Mouse (Mus musculus) lung, embryonic 15.5 days (tissue): Measurements from ENCODE around the gene Plscr5. TPM values are rescaled to one million over a fixed set of nuclear protein-coding genes. Genes with fewer than 3 reads are reported as not detected.
"Not testable (repeated sequence)": the region's sequence is repeated elsewhere in the genome, so short reads cannot be mapped to it uniquely, and the experiment has no call there.

Experiments
- ATAC-seq: fragments of 200-750 bp; cut with Nextera tagmentation; 2 replicates; pipeline ENCODE4 v1.8.0; 2017; ENCODE audit warnings: moderate number of reproducible peaks, borderline replicate concordance; ENCODE audit not compliant: low FRiP score, low TSS enrichment; ENCODE audit errors: extremely low read depth
- H3K27ac ChIP-seq: fragments of 300-500 bp; sonication (generic); 2 replicates; pipeline ENCODE4 v1.5.1; 2015; ENCODE audit warnings: moderate library complexity, mild to moderate bottlenecking, inconsistent platforms
- H3K27me3 ChIP-seq: fragments of 300-500 bp; sonication (generic); 2 replicates; pipeline ENCODE4 v1.6.1; 2015; ENCODE audit warnings: inconsistent platforms
- H3K36me3 ChIP-seq: fragments of 300-500 bp; sonication (generic); 2 replicates; pipeline ENCODE4 v1.6.1; 2015; ENCODE audit warnings: inconsistent platforms
- H3K4me1 ChIP-seq: fragments of 300-500 bp; sonication (generic); 2 replicates; pipeline ENCODE4 v1.6.1; 2015; ENCODE audit warnings: inconsistent platforms
- H3K4me2 ChIP-seq: fragments of 300-500 bp; sonication (generic); 2 replicates; pipeline ENCODE4 v1.6.1; 2015; ENCODE audit warnings: inconsistent platforms, mild to moderate bottlenecking, moderate library complexity
- H3K4me3 ChIP-seq: fragments of 300-500 bp; sonication (generic); 2 replicates; pipeline ENCODE4 v1.5.1; 2015; ENCODE audit warnings: mild to moderate bottlenecking, inconsistent platforms
- H3K9ac ChIP-seq: fragments of 300-500 bp; sonication (generic); 2 replicates; pipeline ENCODE4 v1.6.1; 2015; ENCODE audit warnings: inconsistent platforms
- H3K9me3 ChIP-seq: fragments of 300-500 bp; sonication (generic); 2 replicates; pipeline ENCODE4 v1.6.1; 2016; ENCODE audit warnings: inconsistent platforms
- WGBS: fragments of 180-500 bp; shearing (Covaris S2); methylation state at CpG from one replicate; pipeline ENCODE4 v1.1.7; 2015; 5-methylcytosine and 5-hydroxymethylcytosine counted together
- polyA plus RNA-seq: library from polyadenylated mRNA; unstranded; fragments of >200 nt; fragmentation: Nextera tagmentation; extraction: Ambion mirVana; gene quantifications from 2 replicates; pipeline ENCODE4 v1.2.1, GENCODE M21; 2015

Gene Plscr5
- not detected in 2 replicates for polyA plus RNA-seq

- WGBS = 54% methylated on average over 9 of the region's 9 CpGs
Observed at GRCm38 (mm10) chr9:92192636-92193035, at the start of gene Plscr5. Gene Plscr5 (plus strand): TSS chr9:92192936.

GRCm38 (mm10) chr9:92147555-92148248 lies 45.0 kb upstream of the Plscr5 start:
- Histone ChIP-seq H3K9ac (no peak overlapping the region), H3K27ac (no peak overlapping the region), H3K27me3 (no peaks in the 10 kb centered on the region), H3K36me3 (no peaks in the 10 kb centered on the region), H3K4me1 (no peaks in the 10 kb centered on the region), H3K4me3 (no peak overlapping the region), H3K4me2 (no peak overlapping the region), H3K9me3 (no peaks in the 10 kb centered on the region)
- ATAC-seq = no peak
- 18% methylated on average over 7 of the region's 7 CpGs for WGBS

More at GRCm38 (mm10) chr9:92192636-92193035, at the start of gene Plscr5:
- H3K4me1 ChIP-seq, H3K27ac ChIP-seq, H3K9ac ChIP-seq, H3K9me3 ChIP-seq, H3K4me3 ChIP-seq, H3K36me3 ChIP-seq, H3K27me3 ChIP-seq, ATAC-seq: not testable (repeated sequence)
- H3K4me2 ChIP-seq = peak within 1 kb of the TSS; percentile 26

DNA sequence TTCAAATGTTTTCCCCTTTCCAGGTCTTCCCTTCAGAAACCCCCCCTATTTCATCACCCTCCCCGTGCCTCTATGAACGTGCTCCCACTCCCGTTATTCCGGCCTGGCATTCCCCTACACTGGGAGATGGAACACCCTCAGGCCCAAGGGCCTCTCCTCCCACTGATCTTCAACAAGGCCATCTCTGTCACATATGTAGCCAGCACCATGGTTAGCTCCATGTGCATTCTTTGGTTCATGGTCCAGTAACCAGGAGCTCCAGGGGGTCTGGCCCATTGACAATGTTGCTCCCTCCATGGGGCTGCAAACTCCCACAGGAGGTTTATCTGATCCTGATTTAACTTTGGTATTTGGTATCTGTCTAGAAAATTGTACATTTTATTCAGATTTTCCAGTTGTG lies 30.5 kb upstream of the Plscr5 start:
- no peaks in the 10 kb centered on the region for H3K27me3 ChIP-seq
- H3K27ac ChIP-seq = no peak overlapping the region
- H3K4me3 ChIP-seq = no peak overlapping the region
- no peak overlapping the region for H3K9ac ChIP-seq
- H3K36me3 ChIP-seq = no peaks in the 10 kb centered on the region
- WGBS = 59% methylated on average over 4 of the region's 4 CpGs
- no peaks in the 10 kb centered on the region for H3K4me1 ChIP-seq
- no peaks in the 10 kb centered on the region for H3K9me3 ChIP-seq
- no peak overlapping the region for H3K4me2 ChIP-seq
- no peak for ATAC-seq

- Histone ChIP-seq H3K4me1 (0 out of 2 replicates have a peak, but pooled peaks cover 6% of the 10 kb centered on the region), H3K9me3 (no peaks in the 10 kb centered on the region), H3K4me2 (no peak overlapping the region), H3K36me3 (no peaks in the 10 kb centered on the region), H3K4me3 (no peak overlapping the region), H3K27me3 (no peaks in the 10 kb centered on the region), H3K27ac (no peak overlapping the region), H3K9ac (no peak overlapping the region)
- 84% methylated on average over 3 of the region's 3 CpGs for WGBS
- ATAC-seq = no peak
Observed at GRCm38 (mm10) chr9:92173318-92173985, 19.3 kb upstream of the Plscr5 start.

DNA sequence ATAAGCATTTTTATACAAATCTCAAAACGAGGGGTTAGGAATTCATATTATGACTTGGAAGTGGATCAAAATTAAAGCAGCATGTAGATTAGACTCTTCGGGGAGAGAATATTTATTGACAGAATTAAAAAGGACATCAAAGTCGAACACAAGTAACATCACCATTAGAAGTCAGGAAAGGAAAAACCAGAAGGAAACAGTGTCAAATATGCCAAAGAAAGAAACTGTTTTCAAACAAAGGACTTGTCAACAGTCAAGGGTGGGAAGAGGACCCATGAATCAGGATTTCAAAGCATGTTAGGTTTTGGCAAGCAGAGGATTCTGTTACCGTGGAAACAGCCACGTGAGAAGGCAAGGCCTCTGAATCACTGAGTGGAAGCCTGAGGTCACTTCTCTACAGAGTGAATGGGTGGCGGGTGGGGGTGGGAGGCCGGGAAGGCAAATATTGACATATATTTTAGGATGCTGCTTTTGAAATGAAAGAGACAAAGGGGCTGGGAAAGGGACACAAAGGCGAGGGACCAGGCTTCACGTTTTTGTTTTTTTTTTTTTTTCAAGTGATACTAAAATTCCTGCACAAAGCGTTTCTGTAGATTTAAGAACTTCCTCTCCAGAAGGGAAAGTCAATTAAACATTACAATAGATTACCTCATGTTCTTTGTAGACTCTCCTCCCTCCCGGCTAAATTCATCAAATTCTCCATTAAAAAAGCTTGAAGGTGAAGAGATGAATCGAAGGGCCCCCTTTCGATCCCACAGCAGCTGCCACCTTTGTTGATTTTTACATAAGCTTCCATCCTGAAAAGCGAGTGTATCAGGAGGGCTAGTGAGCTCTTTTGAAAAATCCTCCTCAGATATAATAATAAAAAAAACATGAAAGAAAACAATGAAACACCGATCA lies 18.3 kb upstream of the Plscr5 start:
- no peak overlapping the region for H3K4me3 ChIP-seq
- H3K27me3 ChIP-seq = no peaks in the 10 kb centered on the region
- no peaks in the 10 kb centered on the region for H3K36me3 ChIP-seq
- no peak overlapping the region for H3K9ac ChIP-seq
- 38% methylated on average over 15 of the region's 15 CpGs for WGBS
- no peak overlapping the region for H3K4me2 ChIP-seq
- 0 out of 2 replicates have a peak, but pooled peaks cover 6% of the 10 kb centered on the region for H3K4me1 ChIP-seq
- H3K9me3 ChIP-seq = no peaks in the 10 kb centered on the region
- no peak overlapping the region for H3K27ac ChIP-seq
- peak; percentile 69; the same call in 1 of the 2 replicates for ATAC-seq

DNA sequence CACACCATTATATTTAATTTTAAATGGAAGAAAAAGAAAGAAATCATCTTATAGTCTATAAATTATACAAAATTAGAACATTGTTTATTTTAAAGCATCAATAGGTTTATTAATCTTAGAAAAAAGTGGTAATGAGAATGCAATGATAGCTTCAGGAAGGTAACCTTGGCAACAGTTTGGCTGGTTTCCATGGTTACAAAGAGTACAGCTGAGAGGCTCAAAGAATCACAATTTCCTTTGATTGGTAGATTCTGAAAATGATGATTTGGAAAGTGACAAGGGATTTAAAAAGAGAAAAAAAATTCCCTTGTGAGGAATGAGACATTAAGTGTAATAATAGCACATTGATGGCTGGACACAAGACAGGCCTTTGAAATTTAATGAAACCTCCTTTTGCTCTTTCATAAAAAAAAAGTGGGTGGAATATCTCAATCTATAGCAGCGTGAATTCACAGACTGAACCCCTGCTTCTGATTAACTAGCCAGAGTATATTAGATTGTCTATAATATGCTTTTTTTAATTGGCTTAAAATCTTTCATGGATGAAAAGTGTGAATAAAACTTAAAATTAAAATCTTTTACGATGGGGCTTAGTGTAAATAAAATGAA lies 13.8 kb upstream of the Plscr5 start:
- H3K27ac ChIP-seq = no peak overlapping the region
- 0 out of 2 replicates have a peak, but pooled peaks cover 6% of the 10 kb centered on the region for H3K4me1 ChIP-seq
- H3K9ac ChIP-seq = no peak overlapping the region
- no peaks in the 10 kb centered on the region for H3K27me3 ChIP-seq
- H3K4me3 ChIP-seq = no peak overlapping the region
- no peaks in the 10 kb centered on the region for H3K9me3 ChIP-seq
- WGBS = 78% methylated on average over 2 of the region's 2 CpGs
- H3K4me2 ChIP-seq = no peak overlapping the region
- ATAC-seq = no peak
- H3K36me3 ChIP-seq = no peaks in the 10 kb centered on the region

DNA sequence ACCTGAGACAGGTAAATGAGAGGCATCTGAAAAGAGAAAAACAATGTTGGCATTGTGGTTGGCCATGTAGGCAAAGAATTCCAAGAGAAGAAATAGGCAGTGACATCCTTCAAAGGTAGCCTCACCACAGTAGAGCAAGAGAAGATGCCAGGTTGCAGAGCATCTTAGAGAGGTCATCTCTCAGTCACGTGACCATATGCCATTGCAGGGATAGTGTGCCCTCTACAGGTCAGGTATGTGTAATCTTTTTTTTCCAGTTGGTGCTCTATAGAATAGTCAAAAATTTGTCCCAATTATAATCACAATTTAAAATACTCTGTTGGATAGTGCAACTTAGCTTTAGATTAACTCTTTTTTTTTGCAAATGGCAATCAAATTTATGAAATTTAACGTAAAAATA lies 1.4 kb upstream of the Plscr5 start:
- no peak overlapping the region for H3K4me3 ChIP-seq
- H3K4me2 ChIP-seq = no peak overlapping the region
- WGBS = 82% methylated on average over 2 of the region's 2 CpGs
- no peaks in the 10 kb centered on the region for H3K9me3 ChIP-seq
- H3K27ac ChIP-seq = no peak overlapping the region
- no peaks in the 10 kb centered on the region for H3K36me3 ChIP-seq
- ATAC-seq = no peak
- H3K27me3 ChIP-seq = no peaks in the 10 kb centered on the region
- H3K4me1 ChIP-seq = no peaks in the 10 kb centered on the region
- no peak overlapping the region for H3K9ac ChIP-seq

DNA sequence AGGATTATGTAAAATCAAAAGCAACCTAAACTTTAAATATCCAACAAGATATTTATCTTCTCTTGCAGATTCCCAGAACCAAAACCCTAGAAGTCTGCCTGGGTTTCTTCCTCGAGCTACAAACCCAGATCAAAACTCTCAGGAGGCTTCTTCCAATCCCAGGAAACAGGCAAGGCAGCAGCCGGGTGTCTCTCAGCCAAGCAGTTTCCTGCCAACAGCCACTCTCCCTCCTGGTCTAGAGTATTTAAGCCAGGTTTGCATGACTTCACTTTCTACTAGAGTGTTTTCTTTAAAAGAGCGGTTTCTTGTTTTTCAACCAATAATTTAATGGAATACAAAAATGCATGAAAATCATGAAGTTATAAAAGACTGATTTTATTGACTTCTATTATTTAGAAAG lies 5.7 kb downstream of the Plscr5 start:
- Histone ChIP-seq H3K27ac (no peak overlapping the region), H3K4me2 (no peak overlapping the region), H3K4me3 (no peak overlapping the region), H3K36me3 (no peaks in the 10 kb centered on the region), H3K9me3 (no peaks in the 10 kb centered on the region), H3K4me1 (no peaks in the 10 kb centered on the region), H3K27me3 (no peaks in the 10 kb centered on the region), H3K9ac (no peak overlapping the region)
- WGBS = 44% methylated on average over 3 of the region's 3 CpGs
- no peak for ATAC-seq

GRCm38 (mm10) chr9:92199564-92199963 lies 6.8 kb downstream of the Plscr5 start:
- H3K4me1 ChIP-seq = no peaks in the 10 kb centered on the region
- WGBS = 79% methylated on average over 5 of the region's 5 CpGs
- no peak overlapping the region for H3K4me3 ChIP-seq
- no peak overlapping the region for H3K9ac ChIP-seq
- no peaks in the 10 kb centered on the region for H3K9me3 ChIP-seq
- H3K36me3 ChIP-seq = no peaks in the 10 kb centered on the region
- no peak overlapping the region for H3K4me2 ChIP-seq
- no peak overlapping the region for H3K27ac ChIP-seq
- no peak for ATAC-seq
- H3K27me3 ChIP-seq = no peaks in the 10 kb centered on the region

- Histone ChIP-seq H3K4me2 (no peak overlapping the region), H3K9me3 (no peaks in the 10 kb centered on the region), H3K36me3 (no peaks in the 10 kb centered on the region), H3K4me3 (no peak overlapping the region), H3K27ac (no peak overlapping the region), H3K27me3 (no peaks in the 10 kb centered on the region), H3K9ac (no peak overlapping the region), H3K4me1 (no peaks in the 10 kb centered on the region)
- ATAC-seq = no peak
- 39% methylated on average over 2 of the region's 2 CpGs for WGBS
Observed at GRCm38 (mm10) chr9:92204397-92204796, 11.7 kb downstream of the Plscr5 start.

GRCm38 (mm10) chr9:92207307-92207706 lies 14.6 kb downstream of the Plscr5 start:
- Histone ChIP-seq H3K9ac (no peak overlapping the region), H3K4me3 (peak overlapping the region; percentile 16), H3K4me1 (peaks cover 7% of the 10 kb centered on the region), H3K36me3 (no peaks in the 10 kb centered on the region), H3K27ac (no peak overlapping the region), H3K9me3 (no peaks in the 10 kb centered on the region), H3K27me3 (no peaks in the 10 kb centered on the region), H3K4me2 (peak overlapping the region; percentile 33; the same call in 1 of the 2 replicates)
- ATAC-seq = no peak
- WGBS = 36% methylated on average over 4 of the region's 4 CpGs
